Mouse (Mus musculus) liver, adult 2 months (tissue): ENCODE measurements around the gene Uck2. TPM values are rescaled to one million over a fixed set of nuclear protein-coding genes. Genes with fewer than 3 reads are reported as not detected.
A peak's percentile ranks its signal among the peaks of the same experiment; 100 is the strongest.

ENCODE experiments used
- DNase-seq: peaks from one replicate; pipeline ENCODE4 v3.0.0-alpha.2; 2011; ENCODE audit warnings: low read depth, low spot score; ENCODE audit errors: extremely low read depth
- H3K27ac ChIP-seq: fragments of 200-500 bp; replicated peaks from 2 replicates; pipeline ENCODE4 v1.5.1; 2012; ENCODE audit warnings: low read depth, mild to moderate bottlenecking, control low read depth, inconsistent platforms, low read length; ENCODE audit not compliant: insufficient read depth
- H3K27me3 ChIP-seq: fragments of 200-500 bp; 2 replicates; pipeline ENCODE4 v1.6.1; 2012; ENCODE audit warnings: mild to moderate bottlenecking, moderate library complexity, low read length, inconsistent platforms; ENCODE audit not compliant: control insufficient read depth, insufficient read depth
- H3K36me3 ChIP-seq: fragments of 200-500 bp; 2 replicates; pipeline ENCODE4 v1.6.1; 2012; ENCODE audit warnings: low read length, inconsistent platforms; ENCODE audit not compliant: control insufficient read depth, insufficient read depth
- H3K4me1 ChIP-seq: fragments of 200-500 bp; 2 replicates; pipeline ENCODE4 v1.6.1; 2011; ENCODE audit warnings: low read length; ENCODE audit not compliant: control insufficient read depth, insufficient read depth
- H3K4me3 ChIP-seq: fragments of 200-500 bp; 2 replicates; pipeline ENCODE4 v1.5.1; 2011; ENCODE audit warnings: low read depth, mild to moderate bottlenecking, control low read depth, low read length, moderate library complexity; ENCODE audit not compliant: insufficient read depth
- H3K79me2 ChIP-seq: fragments of 200-500 bp; 2 replicates; pipeline ENCODE4 v1.6.1; 2012; ENCODE audit warnings: inconsistent platforms, mild to moderate bottlenecking, low read length, moderate library complexity; ENCODE audit not compliant: control insufficient read depth, insufficient read depth
- H3K9ac ChIP-seq: fragments of 200-500 bp; 2 replicates; pipeline ENCODE4 v1.6.1; 2012; ENCODE audit warnings: low read depth, mild to moderate bottlenecking, control low read depth, inconsistent platforms, low read length
- CTCF ChIP-seq: fragments of 200-500 bp; IDR thresholded peaks from 2 replicates; pipeline ENCODE4 v1.5.1; 2011; ENCODE audit warnings: low read depth, low read length, control low read depth
- POLR2A ChIP-seq: fragments of 200-500 bp; IDR thresholded peaks from 2 replicates; pipeline ENCODE4 v1.6.1; 2011; ENCODE audit warnings: low read length, control low read depth; ENCODE audit not compliant: insufficient read depth; ENCODE audit errors: extremely low read depth
- WGBS: fragments of 180-500 bp; shearing (Covaris S2); methylation state at CpG from one replicate; pipeline ENCODE4 v1.1.7; 2018; 5-methylcytosine and 5-hydroxymethylcytosine counted together
- polyA plus RNA-seq: library from polyadenylated mRNA; depleted of rRNA; stranded (reverse); fragments of >200 nt; gene quantifications from 2 replicates; pipeline ENCODE4 v1.2.3, GENCODE M21; 2012
- total RNA-seq: library from RNA; depleted of rRNA; stranded (reverse); fragments of >200 nt; gene quantifications from 2 replicates; pipeline ENCODE4 v1.2.3, GENCODE M21; 2014

Gene Uck2
- total and polyA plus RNA-seq, 2 experiments = 7.0 to 7.3 TPM

GRCm38 (mm10) chr1:167288665-167289538, 3.8 kb upstream of the Uck2 start:
- H3K4me1 ChIP-seq = peaks cover 5% of the 10 kb centered on the region; the same call in 1 of the 2 replicates
- H3K4me3 ChIP-seq = no peak overlapping the region
- H3K36me3 ChIP-seq = no peaks in the 10 kb centered on the region
- no peak overlapping the region for H3K9ac ChIP-seq
- H3K27me3 ChIP-seq = no peaks in the 10 kb centered on the region
- peaks cover 8% of the 10 kb centered on the region; the same call in 1 of the 2 replicates for H3K79me2 ChIP-seq
- no peak overlapping the region for H3K27ac ChIP-seq
- WGBS = 57% methylated on average over 11 of the region's 11 CpGs
- no peak for DNase-seq
- TF ChIP-seq CTCF = no peak
- TF ChIP-seq POLR2A = no peak

- WGBS = 86% methylated on average over 5 of the region's 5 CpGs
- TF ChIP-seq POLR2A (no peak), CTCF (no peak)
- no peak overlapping the region for H3K4me3 ChIP-seq
- DNase-seq = no peak
- no peak overlapping the region for H3K27ac ChIP-seq
- H3K4me1 ChIP-seq = peaks cover 8% of the 10 kb centered on the region; the same call in 1 of the 2 replicates
- H3K27me3 ChIP-seq = no peaks in the 10 kb centered on the region
- H3K79me2 ChIP-seq = peaks cover 12% of the 10 kb centered on the region; the same call in 1 of the 2 replicates
- H3K9ac ChIP-seq = no peak overlapping the region
- no peaks in the 10 kb centered on the region for H3K36me3 ChIP-seq
These were observed 2.0 kb upstream of the Uck2 start for GRCm38 (mm10) chr1:167287156-167287555.

- Histone ChIP-seq H3K4me3 (no peak overlapping the region), H3K79me2 (peaks cover 15% of the 10 kb centered on the region; the same call in 1 of the 2 replicates), H3K4me1 (peaks cover 8% of the 10 kb centered on the region; the same call in 1 of the 2 replicates), H3K36me3 (no peaks in the 10 kb centered on the region), H3K9ac (no peak overlapping the region), H3K27ac (no peak overlapping the region), H3K27me3 (no peaks in the 10 kb centered on the region)
- no peak for DNase-seq
- TF ChIP-seq CTCF = no peak
- TF ChIP-seq POLR2A = no peak
- WGBS = 9% methylated on average over 8 of the region's 8 CpGs
These were observed 236 bp upstream of the Uck2 start for GRCm38 (mm10) chr1:167285356-167285755.

GRCm38 (mm10) chr1:167284837-167285319, 242 bp downstream of the Uck2 start:
- Histone ChIP-seq H3K27me3 (no peaks in the 10 kb centered on the region), H3K79me2 (peaks cover 19% of the 10 kb centered on the region; the same call in 1 of the 2 replicates), H3K4me1 (peaks cover 8% of the 10 kb centered on the region; the same call in 1 of the 2 replicates), H3K36me3 (no peaks in the 10 kb centered on the region), H3K27ac (peak overlapping the region; percentile 63), H3K4me3 (peak overlapping the region; percentile 77), H3K9ac (peak overlapping the region; percentile 87)
- DNase-seq = peak; percentile 70
- no peak for TF ChIP-seq CTCF
- peak; percentile 80 for TF ChIP-seq POLR2A
- WGBS = under 1% methylated on average over 51 of the region's 51 CpGs

- peaks cover 8% of the 10 kb centered on the region; the same call in 1 of the 2 replicates for H3K4me1 ChIP-seq
- no peaks in the 10 kb centered on the region for H3K27me3 ChIP-seq
- peak overlapping the region; percentile 77 for H3K4me3 ChIP-seq
- H3K27ac ChIP-seq = peak overlapping the region; percentile 63
- no peaks in the 10 kb centered on the region for H3K36me3 ChIP-seq
- H3K9ac ChIP-seq = peak overlapping the region; percentile 87
- peaks cover 19% of the 10 kb centered on the region; the same call in 1 of the 2 replicates for H3K79me2 ChIP-seq
- WGBS = under 1% methylated on average over 73 of the region's 73 CpGs
- TF ChIP-seq POLR2A (no peak), CTCF (peak; percentile 9; the same call in 1 of the 2 replicates)
- no peak for DNase-seq
These were observed 773 bp downstream of the Uck2 start for GRCm38 (mm10) chr1:167284258-167284836.
